ENCODE assay signal across 25 mouse cellular contexts in genomic region chr14:62833036-62833435, GRCm38 (mm10).
"Had no signal": no experiment of that assay in that cellular context is flagged by ENCODE, and none has a peak within 500 bp of the region (broad histone marks: within the 10 kb centered on the region; RNA-seq: fewer than 3 reads in every experiment).

No protein-coding gene starts in this region.

- H3K27ac ChIP-seq: gastrocnemius, adult 2 months; heart, adult 2 months; hindbrain, embryonic 10.5 days; hindbrain, embryonic 12.5 days; hindbrain, embryonic 14.5 days; intestine, embryonic 15.5 days; layer of hippocampus, adult 2 months; limb, embryonic 10.5 days; limb, embryonic 12.5 days; liver, embryonic 13.5 days; liver, embryonic 15.5 days had no signal

- DNase-seq: gastrocnemius, adult 2 months; gastrocnemius, postnatal 10 days; gastrocnemius, postnatal 25 days; heart, adult 2 months; heart, postnatal 10 days; heart, postnatal 4 days; kidney, adult 18-20 months; kidney, adult 8-10 months; kidney, postnatal 10 days; kidney, postnatal 25 days; kidney, postnatal 4 days; liver; liver, embryonic 13.5 days had no signal

- H3K4me2 ChIP-seq: heart, embryonic 11.5 days; hindbrain, embryonic 12.5 days; hindbrain, embryonic 14.5 days; intestine, embryonic 15.5 days; limb, embryonic 12.5 days; liver, embryonic 13.5 days; liver, embryonic 15.5 days had no signal

- H3K4me3 ChIP-seq: gastrocnemius, adult 2 months; heart, adult 2 months; hindbrain, embryonic 10.5 days; hindbrain, embryonic 12.5 days; intestine, embryonic 15.5 days; layer of hippocampus, adult 2 months; limb, embryonic 10.5 days; limb, embryonic 12.5 days; liver, embryonic 13.5 days; liver, embryonic 15.5 days had no signal

- ATAC-seq: hindbrain, embryonic 16.5 days; inflammation-experienced regulatory T-cells, adult 6 months; intestine, embryonic 15.5 days; intestine, postnatal 0 days had no signal

- H3K27me3 ChIP-seq: hindbrain, embryonic 12.5 days; intestine, embryonic 15.5 days; limb, embryonic 12.5 days had no signal

- H3K36me3 ChIP-seq: hindbrain, embryonic 10.5 days; hindbrain, embryonic 12.5 days; intestine, embryonic 15.5 days; limb, embryonic 10.5 days; limb, embryonic 12.5 days; liver, embryonic 13.5 days; liver, embryonic 15.5 days had no signal

- H3K9me3 ChIP-seq: hindbrain, embryonic 10.5 days; hindbrain, embryonic 12.5 days; intestine, embryonic 15.5 days; limb, embryonic 10.5 days; limb, embryonic 12.5 days; liver, embryonic 13.5 days; liver, embryonic 15.5 days had no signal

- H3K9ac ChIP-seq: hindbrain, embryonic 12.5 days; hindbrain, embryonic 14.5 days; intestine, embryonic 15.5 days; limb, embryonic 12.5 days; liver, embryonic 13.5 days; liver, embryonic 15.5 days had no signal

- H3K4me1 ChIP-seq: hindbrain, embryonic 12.5 days; intestine, embryonic 15.5 days; limb, embryonic 12.5 days had no signal
